Comparison of ENCODE assay signal across 8 mouse cellular contexts in genomic region chr11:62550227-62550685, GRCm38 (mm10). TPM values are rescaled to one million over a fixed set of nuclear protein-coding genes. Genes with fewer than 3 reads are reported as not detected.
DNase-seq lines count a peak whose midpoint lies in the region; ATAC-seq and TF ChIP-seq lines count a peak whose summit lies in the region.

No protein-coding gene starts in this region.

- no peaks in the 10 kb centered on the region for H3K27me3 ChIP-seq in ES-Bruce4 (ENCODE audit: control insufficient read depth, insufficient read depth, low read length, poor library complexity, severe bottlenecking)
- no peaks in the 10 kb centered on the region for H3K27me3 ChIP-seq in erythroblast, embryonic 14.5 days (ENCODE audit: control insufficient read depth)
- H3K27me3 ChIP-seq in lung, embryonic 14.5 days (ENCODE audit: insufficient read depth, low read length), result no peaks in the 10 kb centered on the region

- WGBS in lung, embryonic 14.5 days, result under 1% methylated on average over 11 of the region's 11 CpGs
- 1% methylated on average over 11 of the region's 11 CpGs for WGBS in olfactory bulb, adult 2 months

- ATAC-seq in lung, embryonic 14.5 days (ENCODE audit: insufficient read depth), result peak; percentile 36

- H3K4me2 ChIP-seq in lung, embryonic 14.5 days, result peak overlapping the region; percentile 70

- TF ChIP-seq POLR2A in ES-Bruce4 (IDR thresholded peaks at IDR 0.05; ENCODE audit: insufficient read depth, low read length), result no peak
- no peak for TF ChIP-seq POLR2A in bone marrow macrophage, adult 2 months (IDR thresholded peaks at IDR 0.05; ENCODE audit: borderline replicate concordance, low read depth, low read length)
- TF ChIP-seq POLR2A in olfactory bulb, adult 2 months (IDR thresholded peaks at IDR 0.05; ENCODE audit: insufficient read depth, low read depth, low read length), result no peak

- H3K27ac ChIP-seq in ES-Bruce4 (ENCODE audit: insufficient read depth, low read length), result peak overlapping the region; percentile 94
- peak overlapping the region; percentile 100 for H3K27ac ChIP-seq in bone marrow macrophage, adult 2 months (ENCODE audit: insufficient read depth, low read depth, low read length)
- peak overlapping the region; percentile 99 for H3K27ac ChIP-seq in layer of hippocampus, adult 2 months
- peak overlapping the region; percentile 95 for H3K27ac ChIP-seq in lung, embryonic 14.5 days (ENCODE audit: low read depth)
- H3K27ac ChIP-seq in olfactory bulb, adult 2 months (ENCODE audit: insufficient read depth, low read depth, low read length), result peak overlapping the region; percentile 100

- no peak for TF ChIP-seq CTCF in ES-Bruce4 (IDR thresholded peaks at IDR 0.05; ENCODE audit: low read depth, low read length)
- no peak for TF ChIP-seq CTCF in bone marrow macrophage, adult 2 months (IDR thresholded peaks at IDR 0.05; ENCODE audit: low read depth, low read length)
- no peak for TF ChIP-seq CTCF in layer of hippocampus, adult 2 months (conservative IDR thresholded peaks at IDR 0.05)
- TF ChIP-seq CTCF in lung, embryonic 14.5 days (IDR thresholded peaks at IDR 0.05; ENCODE audit: low read depth), result no peak
- TF ChIP-seq CTCF in olfactory bulb, adult 2 months (IDR thresholded peaks at IDR 0.05; ENCODE audit: insufficient read depth, low read depth, low read length), result no peak

- H3K9me3 ChIP-seq in ES-Bruce4 (replicated peaks; ENCODE audit: control insufficient read depth, insufficient read depth, low read length, poor library complexity, severe bottlenecking), result no peaks in the 10 kb centered on the region
- H3K9me3 ChIP-seq in erythroblast, embryonic 14.5 days (ENCODE audit: control insufficient read depth, low read length), result no peaks in the 10 kb centered on the region
- no peaks in the 10 kb centered on the region for H3K9me3 ChIP-seq in lung, embryonic 14.5 days (ENCODE audit: low read depth, low read length)

- peak; percentile 63 to 74 for DNase-seq in heart, postnatal 36 days
- DNase-seq in layer of hippocampus, adult 2 months (ENCODE audit: low spot score in 2 of 2), result peak; percentile 30 to 38
- peak; percentile 81 for DNase-seq in lung, embryonic 14.5 days
- DNase-seq in thymus, postnatal 4 days, result peak; percentile 60

- intact Hi-C loops in heart, postnatal 36 days (cut with DNase I), result loop anchor here (1.0 to 2.0 kb wide), 2 partner anchors 53 to 93 kb away; no protein-coding TSS in a partner anchor

- H3K4me1 ChIP-seq in ES-Bruce4 (ENCODE audit: control insufficient read depth, insufficient read depth, low read length), result no peaks in the 10 kb centered on the region
- peaks cover 7% of the 10 kb centered on the region for H3K4me1 ChIP-seq in bone marrow macrophage, adult 2 months (ENCODE audit: control insufficient read depth, insufficient read depth, low read length)
- peaks cover 44% of the 10 kb centered on the region for H3K4me1 ChIP-seq in erythroblast, embryonic 14.5 days (ENCODE audit: control insufficient read depth)
- H3K4me1 ChIP-seq in lung, embryonic 14.5 days (ENCODE audit: insufficient read depth), result peaks cover 21% of the 10 kb centered on the region; the same call in 1 of the 2 replicates
- no peaks in the 10 kb centered on the region; the same call in 1 of the 2 replicates for H3K4me1 ChIP-seq in olfactory bulb, adult 2 months (ENCODE audit: control insufficient read depth, insufficient read depth, low read length)

- no peak for TF ChIP-seq EP300 in ES-Bruce4 (IDR thresholded peaks at IDR 0.05; ENCODE audit: insufficient read depth, low read depth, low read length)

- peak overlapping the region; percentile 97 for H3K9ac ChIP-seq in ES-Bruce4 (ENCODE audit: low read depth, poor library complexity, severe bottlenecking)
- H3K9ac ChIP-seq in lung, embryonic 14.5 days, result peak overlapping the region; percentile 79

- H3K36me3 ChIP-seq in ES-Bruce4 (ENCODE audit: control insufficient read depth, insufficient read depth, low read length, poor library complexity, severe bottlenecking), result peaks cover 18% of the 10 kb centered on the region
- peaks cover 29% of the 10 kb centered on the region for H3K36me3 ChIP-seq in erythroblast, embryonic 14.5 days (ENCODE audit: control insufficient read depth)
- peaks cover 24% of the 10 kb centered on the region for H3K36me3 ChIP-seq in lung, embryonic 14.5 days (ENCODE audit: insufficient read depth)

- peak overlapping the region; percentile 97 for H3K4me3 ChIP-seq in ES-Bruce4 (ENCODE audit: low read depth, low read length)
- peak overlapping the region; percentile 79 for H3K4me3 ChIP-seq in bone marrow macrophage, adult 2 months (ENCODE audit: insufficient read depth, low read length)
- peak overlapping the region; percentile 92 for H3K4me3 ChIP-seq in erythroblast, embryonic 14.5 days (replicated peaks)
- peak overlapping the region; percentile 72 for H3K4me3 ChIP-seq in layer of hippocampus, adult 2 months
- peak overlapping the region; percentile 69 for H3K4me3 ChIP-seq in lung, embryonic 14.5 days (ENCODE audit: low read depth, low read length)
- peak overlapping the region; percentile 85 for H3K4me3 ChIP-seq in olfactory bulb, adult 2 months (ENCODE audit: insufficient read depth, low read depth, low read length)

RNA-seq across cellular contexts. Expression of gene Ubb, which starts 0.7 kb away (rescaled TPM):
- polyA plus RNA-seq in ES-Bruce4 (2011; ENCODE audit: insufficient read depth, insufficient read length, low read depth, missing spikeins), result 626 and 640 TPM in 2 replicates
- polyA plus RNA-seq in bone marrow macrophage, adult 2 months (2012; ENCODE audit: insufficient read depth, insufficient read length, missing spikeins), result 902 and 1,063 TPM in 2 replicates
- polyA plus RNA-seq in erythroblast, embryonic 14.5 days (2012), result 195 and 225 TPM in 2 replicates
- total RNA-seq in heart, postnatal 36 days (2021), result 100 to 1,000 TPM; 708 to 720 TPM
- 1,000 to 10,000 TPM; 1,708 to 1,866 TPM for total RNA-seq in layer of hippocampus, adult 2 months (2021)
- 2,928 and 2,952 TPM in 2 replicates for polyA plus RNA-seq in lung, embryonic 14.5 days (2014; fragmentation: Nextera tagmentation; extraction: Ambion mirVana)
- polyA plus RNA-seq in olfactory bulb, adult 2 months (2012; ENCODE audit: insufficient read depth, insufficient read length, low replicate concordance, missing spikeins), result 651 TPM in 1 of 2 replicates, not detected in the other

RNA-seq across cellular contexts. Expression of gene Cenpv, which starts 11.2 kb away (rescaled TPM):
- 66.9 and 77.3 TPM in 2 replicates for polyA plus RNA-seq in ES-Bruce4 (2011; ENCODE audit: insufficient read depth, insufficient read length, low read depth, missing spikeins)
- polyA plus RNA-seq in bone marrow macrophage, adult 2 months (2012; ENCODE audit: insufficient read depth, insufficient read length, missing spikeins), result 6.2 and 8.5 TPM in 2 replicates
- 1.4 and 1.9 TPM in 2 replicates for polyA plus RNA-seq in erythroblast, embryonic 14.5 days (2012)
- total RNA-seq in heart, postnatal 36 days (2021), result 10 to 100 TPM; 22.8 to 25.0 TPM
- total RNA-seq in layer of hippocampus, adult 2 months (2021), result 10 to 100 TPM; 36.3 to 43.2 TPM
- polyA plus RNA-seq in lung, embryonic 14.5 days (2014; fragmentation: Nextera tagmentation; extraction: Ambion mirVana), result 18.2 and 18.9 TPM in 2 replicates
- polyA plus RNA-seq in olfactory bulb, adult 2 months (2012; ENCODE audit: insufficient read depth, insufficient read length, low replicate concordance, missing spikeins), result not detected in 2 replicates

RNA-seq across cellular contexts. Expression of gene Trpv2, which starts 24.0 kb away (rescaled TPM):
- 1.5 and 1.9 TPM in 2 replicates for polyA plus RNA-seq in ES-Bruce4 (2011; ENCODE audit: insufficient read depth, insufficient read length, low read depth, missing spikeins)
- polyA plus RNA-seq in bone marrow macrophage, adult 2 months (2012; ENCODE audit: insufficient read depth, insufficient read length, missing spikeins), result 107 and 114 TPM in 2 replicates
- 0.03 and 0.04 TPM in 2 replicates for polyA plus RNA-seq in erythroblast, embryonic 14.5 days (2012)
- total RNA-seq in heart, postnatal 36 days (2021), result 1 to 10 TPM; 2.8 to 2.9 TPM
- total RNA-seq in layer of hippocampus, adult 2 months (2021), result 10 to 100 TPM; 12.8 to 14.0 TPM
- 3.9 and 4.2 TPM in 2 replicates for polyA plus RNA-seq in lung, embryonic 14.5 days (2014; fragmentation: Nextera tagmentation; extraction: Ambion mirVana)
- polyA plus RNA-seq in olfactory bulb, adult 2 months (2012; ENCODE audit: insufficient read depth, insufficient read length, low replicate concordance, missing spikeins), result not detected in 2 replicates

Comparison
In these comparisons a context has a peak if more than half of its experiments do, and no peak if none do; other contexts are left out.
1. Peak in every context shown above with its lines: DNase-seq, ATAC-seq, H3K4me3 ChIP-seq and H3K27ac ChIP-seq.